Mouse (Mus musculus): ENCODE data around the gene Plscr5. TPM values are rescaled to one million over a fixed set of nuclear protein-coding genes. Genes with fewer than 3 reads are reported as not detected.
"Not testable (repeated sequence)": the region's sequence is repeated elsewhere in the genome, so short reads cannot be mapped to it uniquely, and the experiment has no call there.

The Plscr5 gene
- total RNA-seq (2021): not detected

GRCm38 (mm10) chr9:92192636-92193035 lies at the start of gene Plscr5:
Gene Plscr5, plus strand, starts transcription at chr9:92192936.
- DNase-seq (ENCODE audit: low spot score in 2 of 2); intact Hi-C loops (cut with DNase I): not testable (repeated sequence)

- DNase-seq (ENCODE audit: low spot score in 2 of 2): no peak
Observed at GRCm38 (mm10) chr9:92147555-92148248, 45.0 kb upstream of the Plscr5 start.

DNA sequence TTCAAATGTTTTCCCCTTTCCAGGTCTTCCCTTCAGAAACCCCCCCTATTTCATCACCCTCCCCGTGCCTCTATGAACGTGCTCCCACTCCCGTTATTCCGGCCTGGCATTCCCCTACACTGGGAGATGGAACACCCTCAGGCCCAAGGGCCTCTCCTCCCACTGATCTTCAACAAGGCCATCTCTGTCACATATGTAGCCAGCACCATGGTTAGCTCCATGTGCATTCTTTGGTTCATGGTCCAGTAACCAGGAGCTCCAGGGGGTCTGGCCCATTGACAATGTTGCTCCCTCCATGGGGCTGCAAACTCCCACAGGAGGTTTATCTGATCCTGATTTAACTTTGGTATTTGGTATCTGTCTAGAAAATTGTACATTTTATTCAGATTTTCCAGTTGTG lies 30.5 kb upstream of the Plscr5 start:
- intact Hi-C loops (cut with DNase I): no loop called here
- DNase-seq (ENCODE audit: low spot score in 2 of 2): no peak

More at GRCm38 (mm10) chr9:92147555-92148248, 45.0 kb upstream of the Plscr5 start:
- intact Hi-C loops (cut with DNase I): loop anchor here (1.0 to 10.0 kb wide), 3 partner anchors 60 to 727 kb away; no protein-coding TSS in a partner anchor

DNA sequence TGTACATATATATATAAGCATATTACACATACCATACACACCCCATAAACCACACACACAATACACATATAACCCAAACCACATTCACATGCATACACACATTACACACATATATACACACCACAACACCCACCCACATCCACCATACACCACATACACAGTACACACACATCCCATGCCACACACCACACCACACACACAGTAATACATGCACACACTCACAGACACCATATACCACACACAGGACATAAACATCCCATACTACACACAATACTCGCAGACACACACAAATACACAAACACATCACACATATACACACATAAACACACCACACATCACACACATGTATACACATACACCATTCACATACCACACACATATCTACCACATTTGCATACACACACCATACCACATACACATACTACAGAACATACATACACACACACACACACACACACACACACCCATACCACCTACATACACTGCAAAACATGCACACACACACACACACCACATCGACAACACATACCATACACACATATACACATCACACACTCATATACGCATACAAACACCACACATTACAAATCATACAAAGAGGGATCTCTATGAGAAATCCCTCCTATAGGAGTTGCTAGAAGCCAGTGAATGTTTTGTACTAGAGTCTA lies 19.3 kb upstream of the Plscr5 start:
- intact Hi-C loops (cut with DNase I): no loop called here
- DNase-seq (ENCODE audit: low spot score in 2 of 2): no peak

- intact Hi-C loops (cut with DNase I): no loop called here
- peak; percentile 8 to 23 for DNase-seq (ENCODE audit: low spot score in 2 of 2)
Observed at GRCm38 (mm10) chr9:92174176-92175075, 18.3 kb upstream of the Plscr5 start.

DNA sequence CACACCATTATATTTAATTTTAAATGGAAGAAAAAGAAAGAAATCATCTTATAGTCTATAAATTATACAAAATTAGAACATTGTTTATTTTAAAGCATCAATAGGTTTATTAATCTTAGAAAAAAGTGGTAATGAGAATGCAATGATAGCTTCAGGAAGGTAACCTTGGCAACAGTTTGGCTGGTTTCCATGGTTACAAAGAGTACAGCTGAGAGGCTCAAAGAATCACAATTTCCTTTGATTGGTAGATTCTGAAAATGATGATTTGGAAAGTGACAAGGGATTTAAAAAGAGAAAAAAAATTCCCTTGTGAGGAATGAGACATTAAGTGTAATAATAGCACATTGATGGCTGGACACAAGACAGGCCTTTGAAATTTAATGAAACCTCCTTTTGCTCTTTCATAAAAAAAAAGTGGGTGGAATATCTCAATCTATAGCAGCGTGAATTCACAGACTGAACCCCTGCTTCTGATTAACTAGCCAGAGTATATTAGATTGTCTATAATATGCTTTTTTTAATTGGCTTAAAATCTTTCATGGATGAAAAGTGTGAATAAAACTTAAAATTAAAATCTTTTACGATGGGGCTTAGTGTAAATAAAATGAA lies 13.8 kb upstream of the Plscr5 start:
- intact Hi-C loops (cut with DNase I): no loop called here
- DNase-seq (ENCODE audit: low spot score in 2 of 2): no peak

DNA sequence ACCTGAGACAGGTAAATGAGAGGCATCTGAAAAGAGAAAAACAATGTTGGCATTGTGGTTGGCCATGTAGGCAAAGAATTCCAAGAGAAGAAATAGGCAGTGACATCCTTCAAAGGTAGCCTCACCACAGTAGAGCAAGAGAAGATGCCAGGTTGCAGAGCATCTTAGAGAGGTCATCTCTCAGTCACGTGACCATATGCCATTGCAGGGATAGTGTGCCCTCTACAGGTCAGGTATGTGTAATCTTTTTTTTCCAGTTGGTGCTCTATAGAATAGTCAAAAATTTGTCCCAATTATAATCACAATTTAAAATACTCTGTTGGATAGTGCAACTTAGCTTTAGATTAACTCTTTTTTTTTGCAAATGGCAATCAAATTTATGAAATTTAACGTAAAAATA lies 1.4 kb upstream of the Plscr5 start:
- DNase-seq (ENCODE audit: low spot score in 2 of 2): no peak
- intact Hi-C loops (cut with DNase I): no loop called here

DNA sequence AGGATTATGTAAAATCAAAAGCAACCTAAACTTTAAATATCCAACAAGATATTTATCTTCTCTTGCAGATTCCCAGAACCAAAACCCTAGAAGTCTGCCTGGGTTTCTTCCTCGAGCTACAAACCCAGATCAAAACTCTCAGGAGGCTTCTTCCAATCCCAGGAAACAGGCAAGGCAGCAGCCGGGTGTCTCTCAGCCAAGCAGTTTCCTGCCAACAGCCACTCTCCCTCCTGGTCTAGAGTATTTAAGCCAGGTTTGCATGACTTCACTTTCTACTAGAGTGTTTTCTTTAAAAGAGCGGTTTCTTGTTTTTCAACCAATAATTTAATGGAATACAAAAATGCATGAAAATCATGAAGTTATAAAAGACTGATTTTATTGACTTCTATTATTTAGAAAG lies 5.7 kb downstream of the Plscr5 start:
- intact Hi-C loops (cut with DNase I): no loop called here
- DNase-seq (ENCODE audit: low spot score in 2 of 2): no peak

DNA sequence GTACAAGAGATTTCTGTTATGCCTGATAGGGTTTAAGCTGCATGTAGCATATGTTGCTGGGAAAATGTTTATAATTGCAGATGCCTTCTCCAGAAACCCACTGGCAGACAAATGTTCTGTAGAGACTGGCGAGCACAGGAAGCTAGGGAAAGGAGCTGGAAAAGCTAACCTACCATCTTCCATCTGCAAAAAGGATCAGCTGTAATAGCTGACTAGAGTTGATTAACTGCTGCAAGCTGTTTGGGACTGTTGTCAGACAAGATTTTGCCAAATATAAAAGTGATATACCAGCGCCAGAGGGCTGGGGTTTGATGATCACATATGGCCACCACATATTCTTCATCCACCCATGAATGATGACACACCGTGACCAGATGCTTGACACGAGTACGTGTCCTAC lies 6.8 kb downstream of the Plscr5 start:
- intact Hi-C loops (cut with DNase I): no loop called here
- no peak for DNase-seq (ENCODE audit: low spot score in 2 of 2)

DNA sequence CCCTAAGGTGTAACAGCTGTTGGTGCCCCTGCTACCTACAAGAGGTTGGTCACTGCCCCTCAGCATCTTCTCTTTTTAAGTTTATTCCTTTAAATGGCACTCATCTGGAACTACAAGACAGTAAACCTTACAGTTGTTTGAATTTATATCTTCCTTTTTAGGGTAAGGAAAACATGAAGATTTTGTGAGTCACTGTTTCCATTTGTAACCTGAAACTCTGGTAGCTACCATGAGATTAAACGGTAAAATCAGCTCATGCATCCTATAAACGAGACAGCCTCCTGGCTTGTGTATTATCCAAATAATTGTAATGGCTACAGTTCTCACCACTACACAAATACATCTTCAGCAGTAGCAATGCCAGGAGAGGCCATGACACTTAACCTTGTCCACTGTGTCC lies 11.7 kb downstream of the Plscr5 start:
- DNase-seq (ENCODE audit: low spot score in 2 of 2): no peak
- intact Hi-C loops (cut with DNase I): no loop called here

GRCm38 (mm10) chr9:92207307-92207706 lies 14.6 kb downstream of the Plscr5 start:
- intact Hi-C loops (cut with DNase I): loop anchor here (1.0 kb wide), 1 partner anchor 60 kb away; no protein-coding TSS in a partner anchor
- no peak for DNase-seq (ENCODE audit: low spot score in 2 of 2)

DNA sequence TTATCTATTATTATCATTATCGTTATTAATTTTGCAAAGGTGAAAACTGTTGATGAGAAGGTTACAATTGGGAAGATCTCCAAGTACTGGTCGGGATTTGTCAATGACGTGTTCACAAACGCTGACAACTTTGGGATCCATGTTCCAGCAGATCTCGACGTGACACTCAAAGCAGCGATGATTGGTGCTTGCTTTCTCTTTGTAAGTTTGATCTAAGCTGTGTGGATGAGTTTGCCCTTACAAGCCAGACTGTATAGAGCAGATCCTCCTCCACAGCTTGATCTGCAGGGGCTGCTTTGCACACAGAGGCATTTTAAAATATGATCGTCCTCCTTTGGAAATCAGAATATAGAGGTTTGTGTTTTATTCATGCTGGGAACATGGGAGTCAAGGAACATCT lies 15.0 kb downstream of the Plscr5 start:
- intact Hi-C loops (cut with DNase I): loop anchor here (1.0 kb wide), 1 partner anchor 60 kb away; no protein-coding TSS in a partner anchor
- DNase-seq (ENCODE audit: low spot score in 2 of 2): no peak

DNA sequence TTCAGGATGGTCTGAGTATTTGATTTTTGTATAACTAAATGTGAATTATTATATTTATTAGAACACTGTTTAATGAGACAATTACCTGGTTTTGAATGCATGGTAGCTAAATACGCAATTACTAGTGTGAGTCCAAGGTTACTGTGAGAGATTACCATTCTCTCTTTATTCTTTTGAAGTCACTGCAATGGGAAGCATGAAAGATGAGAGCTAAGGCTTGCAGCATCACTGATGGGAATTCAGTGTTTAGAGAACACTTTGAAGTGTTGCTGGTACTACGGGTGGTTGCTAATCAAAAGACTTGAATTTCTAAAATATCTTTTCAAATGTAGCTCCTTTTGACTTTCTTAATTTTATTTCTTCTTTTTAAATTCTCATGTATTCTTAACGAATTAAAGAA lies 17.1 kb downstream of the Plscr5 start:
- intact Hi-C loops (cut with DNase I): loop anchor here (10.0 kb wide), 1 partner anchor 665 kb away; no protein-coding TSS in a partner anchor
- no peak for DNase-seq (ENCODE audit: low spot score in 2 of 2)

- intact Hi-C loops (cut with DNase I): loop anchor here (10.0 kb wide), 1 partner anchor 664 kb away; no protein-coding TSS in a partner anchor
- DNase-seq (ENCODE audit: low spot score in 2 of 2): no peak
Observed at GRCm38 (mm10) chr9:92210386-92210967, 17.7 kb downstream of the Plscr5 start.

DNA sequence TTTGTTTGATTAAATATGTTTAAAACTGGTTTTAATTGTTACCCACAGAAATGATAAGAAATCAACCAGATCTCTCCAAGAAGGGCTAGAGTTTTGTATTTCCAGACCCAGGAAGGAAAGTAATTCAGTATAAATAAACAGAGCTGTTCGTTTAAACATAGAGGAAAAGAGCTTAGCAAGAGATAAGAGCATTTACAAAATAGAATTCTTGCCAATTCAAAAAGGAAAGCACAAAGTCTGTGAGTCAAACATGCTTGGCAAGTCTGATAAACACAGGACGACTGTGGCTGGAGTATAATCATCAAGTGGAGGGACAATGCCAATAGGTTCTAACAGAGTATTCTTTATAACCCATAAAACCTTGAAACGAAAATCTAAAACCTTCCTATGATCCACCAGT lies 18.3 kb downstream of the Plscr5 start:
- intact Hi-C loops (cut with DNase I): loop anchor here (10.0 kb wide), 1 partner anchor 664 kb away; no protein-coding TSS in a partner anchor
- DNase-seq (ENCODE audit: low spot score in 2 of 2): no peak

- no peak for DNase-seq (ENCODE audit: low spot score in 2 of 2)
- intact Hi-C loops (cut with DNase I): loop anchor here (5.0 to 10.0 kb wide), 2 partner anchors 395 to 657 kb away; no protein-coding TSS in a partner anchor
Observed at GRCm38 (mm10) chr9:92217484-92217883, 24.7 kb downstream of the Plscr5 start.

- no peak for DNase-seq (ENCODE audit: low spot score in 2 of 2)
- intact Hi-C loops (cut with DNase I): loop anchor here (5.0 to 10.0 kb wide), 2 partner anchors 394 to 657 kb away; no protein-coding TSS in a partner anchor
Observed at GRCm38 (mm10) chr9:92217896-92218295, 25.2 kb downstream of the Plscr5 start.

DNA sequence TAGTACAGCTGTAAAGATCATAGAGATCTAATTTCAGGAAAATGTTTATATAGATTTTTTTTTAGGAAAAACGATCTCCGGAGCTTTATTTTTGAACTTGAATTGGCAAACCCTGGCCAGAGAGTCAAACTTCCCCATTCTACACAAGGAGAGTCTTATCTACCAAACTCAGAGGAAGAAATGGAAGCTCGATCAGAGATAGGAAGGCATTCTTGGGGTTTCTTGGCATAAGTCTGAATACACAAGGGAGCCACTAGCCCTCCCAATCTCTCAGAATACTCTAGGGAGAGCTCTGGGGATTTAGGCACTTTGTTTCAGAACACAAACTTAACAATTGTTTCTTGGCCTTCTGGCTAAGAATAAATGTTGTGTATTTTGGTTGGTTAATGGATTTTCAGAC lies 27.4 kb downstream of the Plscr5 start:
- intact Hi-C loops (cut with DNase I): no loop called here
- DNase-seq (ENCODE audit: low spot score in 2 of 2): no peak

GRCm38 (mm10) chr9:92221480-92221879 lies 28.7 kb downstream of the Plscr5 start:
- no peak for DNase-seq (ENCODE audit: low spot score in 2 of 2)

More at GRCm38 (mm10) chr9:92221480-92221879, 28.7 kb downstream of the Plscr5 start:
- intact Hi-C loops (cut with DNase I): no loop called here
